Mouse (Mus musculus) kidney, embryonic 16.5 days (tissue): ENCODE results near the gene Naa60. TPM values are rescaled to one million over a fixed set of nuclear protein-coding genes. Genes with fewer than 3 reads are reported as not detected.

ENCODE experiments used
- ATAC-seq: fragments of 200-750 bp; cut with Nextera tagmentation; 2 replicates; pipeline ENCODE4 v1.8.0; 2017; ENCODE audit warnings: moderate TSS enrichment; ENCODE audit not compliant: low FRiP score, low TSS enrichment
- H3K27ac ChIP-seq: fragments of 300-500 bp; sonication (generic); 2 replicates; pipeline ENCODE4 v1.5.1; 2014; ENCODE audit warnings: low read length
- H3K27me3 ChIP-seq: fragments of 300-500 bp; sonication (generic); 2 replicates; pipeline ENCODE4 v1.6.1; 2014; ENCODE audit warnings: low read length, control low read depth, mixed read lengths; ENCODE audit not compliant: insufficient read depth
- H3K36me3 ChIP-seq: fragments of 300-500 bp; sonication (generic); 2 replicates; pipeline ENCODE4 v1.6.1; 2014; ENCODE audit warnings: low read length, control low read depth, mixed read lengths; ENCODE audit not compliant: insufficient read depth
- H3K4me1 ChIP-seq: fragments of 300-500 bp; sonication (generic); 2 replicates; pipeline ENCODE4 v1.6.1; 2014; ENCODE audit warnings: low read length, control low read depth, mixed read lengths; ENCODE audit not compliant: insufficient read depth
- H3K4me2 ChIP-seq: fragments of 300-500 bp; sonication (generic); replicated peaks from 2 replicates; pipeline ENCODE4 v1.6.1; 2014; ENCODE audit warnings: low read depth, low read length
- H3K4me3 ChIP-seq: fragments of 300-500 bp; sonication (generic); 2 replicates; pipeline ENCODE4 v1.5.1; 2014; ENCODE audit warnings: mild to moderate bottlenecking, low read length
- H3K9ac ChIP-seq: fragments of 300-500 bp; sonication (generic); replicated peaks from 2 replicates; pipeline ENCODE4 v1.6.1; 2014; ENCODE audit warnings: low read length
- H3K9me3 ChIP-seq: fragments of 300-500 bp; sonication (generic); 2 replicates; pipeline ENCODE4 v1.6.1; 2016; ENCODE audit warnings: low read length, control low read depth
- WGBS: fragments of 180-500 bp; shearing (Covaris S2); extraction: QIAGEN DNeasy Blood & Tissue Kit; methylation state at CpG from one replicate; pipeline ENCODE4 v1.1.7; 2014; 5-methylcytosine and 5-hydroxymethylcytosine counted together
- polyA plus RNA-seq: library from polyadenylated mRNA; unstranded; fragments of >200 nt; fragmentation: Nextera tagmentation; extraction: Ambion mirVana; gene quantifications from 2 replicates; pipeline ENCODE4 v1.2.1, GENCODE M21; 2015

Naa60 gene
- polyA plus RNA-seq, 1 experiment from 2014 or later: 50.7 TPM

- Histone ChIP-seq H3K4me1 (peaks cover 6% of the 10 kb centered on the region), H3K4me3 (peak overlapping the region; percentile 71), H3K9me3 (no peaks in the 10 kb centered on the region), H3K27ac (peak overlapping the region; percentile 79; the same call in 1 of the 2 replicates), H3K27me3 (no peaks in the 10 kb centered on the region), H3K4me2 (peak overlapping the region; percentile 73), H3K9ac (peak overlapping the region; percentile 79), H3K36me3 (peaks cover 39% of the 10 kb centered on the region)
- no peak for ATAC-seq
- WGBS: 6% methylated on average over 20 of the region's 20 CpGs
Measured at GRCm38 (mm10) chr16:3909118-3909517, 36.9 kb downstream of the Naa60 start.

- Histone ChIP-seq H3K4me1 (no peaks in the 10 kb centered on the region), H3K4me2 (no peak overlapping the region), H3K27ac (no peak overlapping the region), H3K27me3 (no peaks in the 10 kb centered on the region), H3K36me3 (peaks cover 32% of the 10 kb centered on the region; the same call in 1 of the 2 replicates), H3K9ac (no peak overlapping the region), H3K9me3 (no peaks in the 10 kb centered on the region), H3K4me3 (no peak overlapping the region)
- no peak for ATAC-seq
- 95% methylated on average over 2 of the region's 2 CpGs for WGBS
Measured at GRCm38 (mm10) chr16:3920756-3921155, 48.6 kb downstream of the Naa60 start.

GRCm38 (mm10) chr16:3923515-3923914 is 51.3 kb downstream of the Naa60 start:
- Histone ChIP-seq H3K4me2 (no peak overlapping the region), H3K27ac (no peak overlapping the region), H3K9ac (no peak overlapping the region), H3K36me3 (peaks cover 44% of the 10 kb centered on the region), H3K27me3 (no peaks in the 10 kb centered on the region), H3K4me1 (no peaks in the 10 kb centered on the region), H3K4me3 (no peak overlapping the region), H3K9me3 (no peaks in the 10 kb centered on the region)
- no peak for ATAC-seq
- 80% methylated on average over 3 of the region's 3 CpGs for WGBS

GRCm38 (mm10) chr16:3923966-3924365 is 51.8 kb downstream of the Naa60 start:
- Histone ChIP-seq H3K4me3 (no peak overlapping the region), H3K9ac (no peak overlapping the region), H3K27ac (no peak overlapping the region), H3K36me3 (peaks cover 46% of the 10 kb centered on the region), H3K27me3 (no peaks in the 10 kb centered on the region), H3K4me1 (no peaks in the 10 kb centered on the region), H3K4me2 (no peak overlapping the region), H3K9me3 (no peaks in the 10 kb centered on the region)
- no peak for ATAC-seq
- WGBS: 45% methylated on average over 4 of the region's 4 CpGs

DNA sequence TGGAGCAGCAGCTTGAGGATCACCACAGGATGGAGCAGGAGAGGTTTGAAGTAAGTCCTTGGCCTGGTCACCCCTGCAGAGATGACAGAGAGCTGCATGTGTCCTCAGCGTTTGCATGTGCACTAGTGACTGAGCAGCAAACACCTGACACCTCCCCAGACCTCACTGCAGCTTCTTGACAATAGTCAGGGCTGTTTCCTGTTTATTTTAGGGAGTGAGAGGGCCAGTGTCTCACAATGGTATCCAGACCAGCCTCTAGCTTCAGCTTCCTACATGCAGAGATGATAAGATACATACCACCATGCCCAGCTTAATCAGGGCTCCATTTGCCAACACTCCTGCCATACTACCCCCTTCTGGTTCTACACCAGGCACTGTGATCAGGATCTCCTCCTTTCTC is 56.4 kb downstream of the Naa60 start:
- Histone ChIP-seq H3K36me3 (peaks cover 44% of the 10 kb centered on the region), H3K27me3 (no peaks in the 10 kb centered on the region), H3K9me3 (no peaks in the 10 kb centered on the region), H3K4me1 (no peaks in the 10 kb centered on the region), H3K4me3 (no peak overlapping the region), H3K9ac (no peak overlapping the region), H3K4me2 (no peak overlapping the region), H3K27ac (no peak overlapping the region)
- ATAC-seq: no peak
- 71% methylated on average over 1 of the region's 1 CpGs for WGBS

GRCm38 (mm10) chr16:3929151-3929550 is 57.0 kb downstream of the Naa60 start:
- H3K27ac ChIP-seq: no peak overlapping the region

GRCm38 (mm10) chr16:3933536-3933935 is 61.4 kb downstream of the Naa60 start:
- Histone ChIP-seq H3K27me3 (no peaks in the 10 kb centered on the region), H3K9ac (no peak overlapping the region), H3K4me3 (no peak overlapping the region), H3K4me1 (no peaks in the 10 kb centered on the region), H3K27ac (no peak overlapping the region), H3K9me3 (no peaks in the 10 kb centered on the region), H3K36me3 (peaks cover 41% of the 10 kb centered on the region), H3K4me2 (no peak overlapping the region)
- 89% methylated on average over 6 of the region's 6 CpGs for WGBS
- no peak for ATAC-seq

More at GRCm38 (mm10) chr16:3929151-3929550, 57.0 kb downstream of the Naa60 start:
- H3K36me3 ChIP-seq: peaks cover 49% of the 10 kb centered on the region
- H3K4me1 ChIP-seq: no peaks in the 10 kb centered on the region
- ATAC-seq: no peak
- no peak overlapping the region for H3K9ac ChIP-seq
- H3K4me2 ChIP-seq: no peak overlapping the region
- H3K4me3 ChIP-seq: no peak overlapping the region
- H3K9me3 ChIP-seq: no peaks in the 10 kb centered on the region
- 74% methylated on average over 7 of the region's 7 CpGs for WGBS
- no peaks in the 10 kb centered on the region for H3K27me3 ChIP-seq

GRCm38 (mm10) chr16:3934091-3934490 is 61.9 kb downstream of the Naa60 start:
- no peak overlapping the region for H3K27ac ChIP-seq
- H3K36me3 ChIP-seq: peaks cover 44% of the 10 kb centered on the region
- H3K27me3 ChIP-seq: no peaks in the 10 kb centered on the region
- ATAC-seq: no peak
- H3K4me3 ChIP-seq: no peak overlapping the region
- no peak overlapping the region for H3K9ac ChIP-seq
- H3K4me1 ChIP-seq: no peaks in the 10 kb centered on the region
- H3K9me3 ChIP-seq: no peaks in the 10 kb centered on the region
- H3K4me2 ChIP-seq: no peak overlapping the region
- 95% methylated on average over 1 of the region's 1 CpGs for WGBS

- 86% methylated on average over 4 of the region's 4 CpGs for WGBS
- no peaks in the 10 kb centered on the region for H3K9me3 ChIP-seq
- no peaks in the 10 kb centered on the region for H3K27me3 ChIP-seq
- no peak for ATAC-seq
- no peaks in the 10 kb centered on the region for H3K4me1 ChIP-seq
- H3K9ac ChIP-seq: no peak overlapping the region
- H3K36me3 ChIP-seq: peaks cover 47% of the 10 kb centered on the region
- no peak overlapping the region for H3K27ac ChIP-seq
- H3K4me3 ChIP-seq: no peak overlapping the region
- no peak overlapping the region for H3K4me2 ChIP-seq
Measured at GRCm38 (mm10) chr16:3934701-3935100, 62.5 kb downstream of the Naa60 start.

- no peak overlapping the region for H3K4me3 ChIP-seq
- H3K4me1 ChIP-seq: no peaks in the 10 kb centered on the region
- H3K36me3 ChIP-seq: no peaks in the 10 kb centered on the region
- no peak overlapping the region for H3K27ac ChIP-seq
- 71% methylated on average over 1 of the region's 1 CpGs for WGBS
- no peaks in the 10 kb centered on the region for H3K9me3 ChIP-seq
- no peak overlapping the region for H3K4me2 ChIP-seq
- no peak overlapping the region for H3K9ac ChIP-seq
- no peaks in the 10 kb centered on the region for H3K27me3 ChIP-seq
- ATAC-seq: no peak
Measured at GRCm38 (mm10) chr16:3951141-3951540, 79.0 kb downstream of the Naa60 start.
